Mouse (Mus musculus) kidney, postnatal 0 days (tissue): ENCODE measurements at regions not wholly inside any gene's neighbourhood (a gene's known extent, or its start where the extent isn't known, plus 50 kb on each side); places are given as distances from the start of the nearest gene placed in this dataset.

Source experiments
- ATAC-seq: fragments of 200-750 bp; cut with Nextera tagmentation; replicated peaks from 2 replicates; pipeline ENCODE4 v1.8.0; 2017; ENCODE audit warnings: low read depth, moderate number of reproducible peaks, moderate TSS enrichment, moderate library complexity; ENCODE audit not compliant: low FRiP score
- DNase-seq: peaks from one replicate; pipeline ENCODE4 v3.0.0-alpha.2; 2016; ENCODE audit warnings: low spot score
- H3K27ac ChIP-seq: fragments of 300-500 bp; sonication (generic); 2 replicates; pipeline ENCODE4 v1.5.1; 2014; ENCODE audit warnings: mild to moderate bottlenecking
- H3K27me3 ChIP-seq: fragments of 300-500 bp; sonication (generic); 2 replicates; pipeline ENCODE4 v1.6.1; 2014; ENCODE audit warnings: low read length, mixed read lengths; ENCODE audit not compliant: insufficient read depth
- H3K36me3 ChIP-seq: fragments of 300-500 bp; sonication (generic); 2 replicates; pipeline ENCODE4 v1.6.1; 2014; ENCODE audit warnings: low read length, mixed read lengths; ENCODE audit not compliant: insufficient read depth
- H3K4me1 ChIP-seq: fragments of 300-500 bp; sonication (generic); replicated peaks from 2 replicates; pipeline ENCODE4 v1.6.1; 2014; ENCODE audit warnings: antibody characterized with exemption, low read length, mixed read lengths; ENCODE audit not compliant: insufficient read depth
- H3K4me2 ChIP-seq: fragments of 300-500 bp; sonication (generic); 2 replicates; pipeline ENCODE4 v1.6.1; 2014; ENCODE audit warnings: mild to moderate bottlenecking, low read length, moderate library complexity, mixed read lengths
- H3K4me3 ChIP-seq: fragments of 300-500 bp; sonication (generic); replicated peaks from 2 replicates; pipeline ENCODE4 v1.5.1; 2014; ENCODE audit warnings: low read depth, low read length
- H3K9ac ChIP-seq: fragments of 300-500 bp; sonication (generic); 2 replicates; pipeline ENCODE4 v1.6.1; 2014; ENCODE audit warnings: low read depth, low read length
- H3K9me3 ChIP-seq: fragments of 300-500 bp; sonication (generic); replicated peaks from 2 replicates; pipeline ENCODE4 v1.6.1; 2016; ENCODE audit warnings: low read length, inconsistent platforms, mixed read lengths
- CTCF ChIP-seq: IDR thresholded peaks from 2 replicates; pipeline ENCODE4 v1.5.1; 2016; ENCODE audit warnings: antibody characterized with exemption, low read depth, mild to moderate bottlenecking, moderate library complexity
- WGBS: fragments of 180-500 bp; shearing (Covaris S2); extraction: QIAGEN DNeasy Blood & Tissue Kit; methylation state at CpG from one replicate; pipeline ENCODE4 v1.1.7; 2014; 5-methylcytosine and 5-hydroxymethylcytosine counted together

DNA sequence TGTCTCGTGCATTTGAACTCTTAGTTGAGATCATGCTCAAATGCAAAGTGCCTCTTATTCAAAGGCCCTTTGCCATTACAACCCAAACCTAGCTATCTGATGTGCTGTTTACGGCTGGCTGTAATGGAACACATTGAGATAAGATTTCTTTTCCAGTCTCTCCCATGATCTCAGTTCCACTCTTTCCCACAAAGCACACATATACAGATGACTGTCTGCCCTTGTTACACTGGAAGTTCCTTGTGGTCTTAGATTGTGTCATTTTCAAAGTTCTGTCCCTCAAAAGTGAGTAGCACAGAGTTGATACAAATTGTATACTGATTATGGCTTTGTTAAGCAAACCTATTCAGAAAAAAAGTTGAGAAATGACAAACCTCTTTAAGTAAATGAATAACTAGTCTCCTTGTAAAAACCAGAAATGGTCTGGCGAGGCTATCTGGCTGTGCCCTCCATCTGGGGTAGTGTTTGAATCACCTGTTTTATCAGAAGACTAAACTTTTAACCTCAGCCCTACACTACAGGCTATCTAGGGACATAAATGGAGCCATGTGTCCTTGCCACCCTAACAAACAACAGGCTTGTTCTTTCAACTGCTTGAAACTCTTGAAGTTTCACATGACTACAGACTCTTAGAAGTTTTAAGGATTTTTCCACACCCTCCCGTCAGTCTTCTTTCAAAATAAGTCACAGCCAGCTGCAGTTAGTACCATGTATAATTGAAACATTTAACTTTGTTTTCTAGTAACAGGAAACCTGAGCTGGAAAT lies 384.0 kb downstream of the Atp6ap1l start:
- Histone ChIP-seq H3K4me3 (no peak overlapping the region), H3K9ac (no peak overlapping the region), H3K4me1 (no peaks in the 10 kb centered on the region), H3K4me2 (no peak overlapping the region), H3K36me3 (no peaks in the 10 kb centered on the region), H3K27ac (no peak overlapping the region), H3K27me3 (no peaks in the 10 kb centered on the region), H3K9me3 (no peaks in the 10 kb centered on the region)
- no peak for TF ChIP-seq CTCF
- DNase-seq = no peak
- no peak; the same call in 1 of the 2 replicates for ATAC-seq
- WGBS = 62% methylated on average over 4 of the region's 4 CpGs

DNA sequence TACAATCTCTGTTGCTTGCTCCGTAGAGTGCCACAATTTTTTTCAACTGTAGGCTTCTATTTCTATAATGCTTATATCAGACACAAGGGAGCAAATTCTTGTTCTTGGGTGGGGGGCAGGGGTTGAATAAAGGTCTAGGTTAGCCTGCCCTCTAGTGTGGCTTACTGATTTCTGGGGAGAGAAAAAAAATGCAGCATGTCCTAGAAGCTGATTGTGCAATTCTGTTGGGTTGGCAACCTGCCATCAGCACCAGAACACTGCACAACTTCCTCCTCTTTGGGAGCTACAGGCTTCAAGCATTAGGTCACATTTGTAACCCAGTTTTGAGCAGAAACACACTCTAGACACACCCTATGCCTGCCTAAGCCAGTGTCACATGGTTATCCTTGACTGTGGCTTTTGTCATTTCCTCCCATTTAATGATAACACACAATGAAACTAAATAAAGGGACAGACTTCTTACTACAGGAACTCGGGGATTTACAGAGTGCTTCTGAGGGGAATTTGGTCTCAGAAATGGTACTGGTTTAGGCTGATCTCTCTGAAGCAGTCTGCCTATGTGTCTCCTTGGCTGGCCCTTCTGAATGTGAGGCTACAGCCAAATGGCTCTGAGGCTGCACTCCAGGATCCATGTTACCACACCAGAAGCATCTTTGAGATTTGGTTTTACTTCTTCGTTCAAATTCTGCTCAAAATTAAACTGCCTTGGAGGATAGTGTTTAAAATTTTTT lies 389.2 kb downstream of the Atp6ap1l start:
- DNase-seq = peak; percentile 90
- Histone ChIP-seq H3K9ac (no peak overlapping the region), H3K4me3 (no peak overlapping the region), H3K27ac (peak overlapping the region; percentile 68), H3K36me3 (no peaks in the 10 kb centered on the region), H3K4me2 (no peak overlapping the region), H3K27me3 (no peaks in the 10 kb centered on the region), H3K4me1 (no peaks in the 10 kb centered on the region), H3K9me3 (no peaks in the 10 kb centered on the region)
- peak; percentile 98 for ATAC-seq
- WGBS = 49% methylated on average over 3 of the region's 3 CpGs
- TF ChIP-seq CTCF = peak; percentile 72

DNA sequence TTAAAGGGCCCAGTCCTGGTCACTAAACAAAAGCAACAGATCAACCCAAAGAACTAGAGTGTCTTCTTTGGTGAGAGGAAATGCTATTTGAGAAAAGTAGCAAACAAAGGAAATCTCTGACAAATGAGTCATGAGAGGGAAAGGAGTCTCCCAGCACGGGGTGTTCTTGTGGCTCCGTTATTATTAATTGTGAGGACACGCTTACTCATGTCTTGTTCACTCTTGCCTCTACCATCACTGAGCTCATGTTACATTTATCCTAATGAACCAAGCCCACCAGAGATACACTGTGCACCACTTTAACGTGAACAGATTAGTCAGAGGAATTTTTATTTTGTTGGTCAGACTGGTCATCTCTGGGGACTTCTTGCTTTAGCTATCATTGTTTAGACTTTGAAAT lies 391.3 kb downstream of the Atp6ap1l start:
- WGBS = 69% methylated on average over 4 of the region's 4 CpGs
- Histone ChIP-seq H3K36me3 (no peaks in the 10 kb centered on the region), H3K27me3 (no peaks in the 10 kb centered on the region), H3K27ac (no peak overlapping the region), H3K4me2 (no peak overlapping the region), H3K4me3 (no peak overlapping the region), H3K4me1 (no peaks in the 10 kb centered on the region), H3K9me3 (no peaks in the 10 kb centered on the region), H3K9ac (no peak overlapping the region)
- no peak for TF ChIP-seq CTCF
- DNase-seq (no peak), ATAC-seq (no peak)

DNA sequence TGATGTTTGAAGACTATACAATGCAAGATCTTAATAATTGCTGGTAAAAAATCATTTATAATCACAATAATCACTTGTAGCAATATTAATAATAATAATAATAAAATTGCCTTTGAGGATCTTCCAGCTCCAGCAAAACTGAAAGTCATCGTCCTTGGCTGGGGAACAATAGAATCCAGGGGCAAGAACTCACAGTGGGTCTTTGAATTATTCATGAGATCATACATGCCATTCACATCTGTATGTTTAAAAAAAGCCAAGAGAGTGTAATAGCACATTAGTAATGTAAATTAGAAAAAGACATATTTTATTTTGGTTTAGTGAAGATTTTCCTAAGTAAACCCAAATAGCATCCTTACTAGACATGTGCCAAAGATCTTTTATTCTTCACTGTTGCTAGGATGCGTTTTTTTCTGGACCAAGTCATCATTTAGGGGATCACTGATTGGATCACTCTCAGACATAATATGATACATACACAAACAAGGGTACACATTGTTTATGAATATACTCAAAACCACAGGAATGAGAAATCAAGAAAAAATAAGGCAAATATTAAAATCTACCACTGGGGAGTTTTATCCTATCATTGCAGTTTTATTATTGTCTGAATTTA lies 392.3 kb downstream of the Atp6ap1l start:
- 84% methylated on average over 2 of the region's 2 CpGs for WGBS
- DNase-seq (no peak), ATAC-seq (no peak)
- Histone ChIP-seq H3K9me3 (no peaks in the 10 kb centered on the region), H3K27me3 (no peaks in the 10 kb centered on the region), H3K9ac (no peak overlapping the region), H3K27ac (no peak overlapping the region), H3K4me3 (no peak overlapping the region), H3K4me1 (no peaks in the 10 kb centered on the region), H3K4me2 (no peak overlapping the region), H3K36me3 (no peaks in the 10 kb centered on the region)
- TF ChIP-seq CTCF = no peak

GRCm38 (mm10) chr13:90510479-90510878 lies 394.7 kb downstream of the Atp6ap1l start:
- WGBS = 60% methylated on average over 6 of the region's 6 CpGs
- no peak for TF ChIP-seq CTCF
- ATAC-seq = no peak
- Histone ChIP-seq H3K9ac (no peak overlapping the region), H3K4me3 (no peak overlapping the region), H3K4me2 (no peak overlapping the region), H3K9me3 (no peaks in the 10 kb centered on the region), H3K36me3 (no peaks in the 10 kb centered on the region), H3K4me1 (no peaks in the 10 kb centered on the region), H3K27me3 (no peaks in the 10 kb centered on the region), H3K27ac (no peak overlapping the region)
- DNase-seq = no peak

GRCm38 (mm10) chr13:90503188-90503587 lies 402.0 kb downstream of the Atp6ap1l start:
- DNase-seq (no peak), ATAC-seq (no peak)
- Histone ChIP-seq H3K4me2 (no peak overlapping the region), H3K27me3 (no peaks in the 10 kb centered on the region), H3K9me3 (no peaks in the 10 kb centered on the region), H3K27ac (no peak overlapping the region), H3K4me1 (no peaks in the 10 kb centered on the region), H3K9ac (no peak overlapping the region), H3K4me3 (no peak overlapping the region), H3K36me3 (no peaks in the 10 kb centered on the region)
- no peak for TF ChIP-seq CTCF
- WGBS = 86% methylated on average over 2 of the region's 2 CpGs
